Mouse (Mus musculus) limb, embryonic 11.5 days (tissue): ENCODE data around the gene Sipa1l2. TPM values are rescaled to one million over a fixed set of nuclear protein-coding genes. Genes with fewer than 3 reads are reported as not detected.

Experiments
- ATAC-seq: fragments of 200-750 bp; cut with Nextera tagmentation; 2 replicates; pipeline ENCODE4 v1.8.0; 2017; ENCODE audit warnings: low read depth; ENCODE audit not compliant: insufficient number of reproducible peaks, low FRiP score, low TSS enrichment
- DNase-seq: peaks from one replicate; pipeline ENCODE4 v3.0.0-alpha.2; 2015; ENCODE audit warnings: low spot score
- H3K27ac ChIP-seq: fragments of 300-500 bp; sonication (generic); replicated peaks from 2 replicates; pipeline ENCODE4 v1.5.1; 2014; ENCODE audit warnings: low read depth, mild to moderate bottlenecking, low read length
- H3K27me3 ChIP-seq: fragments of 300-500 bp; sonication (generic); 2 replicates; pipeline ENCODE4 v1.6.1; 2014; ENCODE audit warnings: mild to moderate bottlenecking, low read length, mixed read lengths; ENCODE audit not compliant: control insufficient read depth, insufficient read depth
- H3K36me3 ChIP-seq: fragments of 300-500 bp; sonication (generic); 2 replicates; pipeline ENCODE4 v1.6.1; 2014; ENCODE audit warnings: mild to moderate bottlenecking, low read length, moderate library complexity, mixed read lengths; ENCODE audit not compliant: control insufficient read depth, insufficient read depth
- H3K4me1 ChIP-seq: fragments of 300-500 bp; sonication (generic); 2 replicates; pipeline ENCODE4 v1.6.1; 2014; ENCODE audit warnings: low read length, mixed read lengths; ENCODE audit not compliant: control insufficient read depth, insufficient read depth
- H3K4me2 ChIP-seq: fragments of 300-500 bp; sonication (generic); 2 replicates; pipeline ENCODE4 v1.6.1; 2014; ENCODE audit warnings: low read depth, mild to moderate bottlenecking, moderate library complexity; ENCODE audit not compliant: severe bottlenecking
- H3K4me3 ChIP-seq: fragments of 300-500 bp; sonication (generic); 2 replicates; pipeline ENCODE4 v1.5.1; 2014; ENCODE audit warnings: low read depth, low read length
- H3K9ac ChIP-seq: fragments of 300-500 bp; sonication (generic); 2 replicates; pipeline ENCODE4 v1.6.1; 2014; ENCODE audit warnings: mild to moderate bottlenecking, low read length
- H3K9me3 ChIP-seq: fragments of 300-500 bp; sonication (generic); 2 replicates; pipeline ENCODE4 v1.6.1; 2016; ENCODE audit warnings: low read length; ENCODE audit not compliant: control insufficient read depth
- WGBS: fragments of 180-500 bp; shearing (Covaris S2); extraction: QIAGEN DNeasy Blood & Tissue Kit; methylation state at CpG from one replicate; pipeline ENCODE4 v1.1.7; 2014; 5-methylcytosine and 5-hydroxymethylcytosine counted together
- polyA plus RNA-seq: library from polyadenylated mRNA; unstranded; fragments of >200 nt; fragmentation: Nextera tagmentation; extraction: Ambion mirVana; gene quantifications from 2 replicates; pipeline ENCODE4 v1.2.1, GENCODE M21; 2014

Gene Sipa1l2
- polyA plus RNA-seq, 1 experiment from 2014 or later = 8.5 TPM

- Histone ChIP-seq H3K9ac (no peak overlapping the region), H3K36me3 (peaks cover 2% of the 10 kb centered on the region; the same call in 1 of the 2 replicates), H3K27ac (no peak overlapping the region), H3K4me2 (no peak overlapping the region), H3K27me3 (no peaks in the 10 kb centered on the region), H3K4me3 (no peak overlapping the region), H3K4me1 (peaks cover 12% of the 10 kb centered on the region), H3K9me3 (no peaks in the 10 kb centered on the region)
- DNase-seq (no peak), ATAC-seq (no peak)
- 79% methylated on average over 14 of the region's 14 CpGs for WGBS
These were observed 150.3 kb downstream of the Sipa1l2 start for GRCm38 (mm10) chr8:125419202-125419830.

- DNase-seq (no peak), ATAC-seq (no peak)
- Histone ChIP-seq H3K9me3 (no peaks in the 10 kb centered on the region), H3K27ac (no peak overlapping the region), H3K4me2 (no peak overlapping the region), H3K9ac (no peak overlapping the region), H3K4me1 (peaks cover 9% of the 10 kb centered on the region; the same call in 1 of the 2 replicates), H3K27me3 (no peaks in the 10 kb centered on the region), H3K36me3 (peaks cover 2% of the 10 kb centered on the region; the same call in 1 of the 2 replicates), H3K4me3 (no peak overlapping the region)
- WGBS = 82% methylated on average over 6 of the region's 6 CpGs
These were observed 153.5 kb downstream of the Sipa1l2 start for GRCm38 (mm10) chr8:125416146-125416545.

GRCm38 (mm10) chr8:125414651-125415050 lies 155.0 kb downstream of the Sipa1l2 start:
- H3K4me3 ChIP-seq = no peak overlapping the region
- 88% methylated on average over 8 of the region's 8 CpGs for WGBS
- H3K27me3 ChIP-seq = no peaks in the 10 kb centered on the region
- no peak overlapping the region for H3K4me2 ChIP-seq
- H3K36me3 ChIP-seq = no peaks in the 10 kb centered on the region
- peaks cover 9% of the 10 kb centered on the region; the same call in 1 of the 2 replicates for H3K4me1 ChIP-seq
- no peak overlapping the region for H3K9ac ChIP-seq
- no peak for ATAC-seq
- H3K9me3 ChIP-seq = no peaks in the 10 kb centered on the region
- DNase-seq = no peak
- no peak overlapping the region for H3K27ac ChIP-seq

GRCm38 (mm10) chr8:125413001-125413909 lies 156.4 kb downstream of the Sipa1l2 start:
- Histone ChIP-seq H3K36me3 (no peaks in the 10 kb centered on the region), H3K4me2 (no peak overlapping the region), H3K27me3 (no peaks in the 10 kb centered on the region), H3K27ac (no peak overlapping the region), H3K4me3 (no peak overlapping the region), H3K9ac (no peak overlapping the region), H3K4me1 (peaks cover 7% of the 10 kb centered on the region; the same call in 1 of the 2 replicates), H3K9me3 (no peaks in the 10 kb centered on the region)
- 24% methylated on average over 13 of the region's 13 CpGs for WGBS
- ATAC-seq (no peak), DNase-seq (no peak)

GRCm38 (mm10) chr8:125410646-125411045 lies 159.0 kb downstream of the Sipa1l2 start:
- ATAC-seq = no peak
- Histone ChIP-seq H3K4me2 (no peak overlapping the region), H3K36me3 (no peaks in the 10 kb centered on the region), H3K27me3 (no peaks in the 10 kb centered on the region), H3K4me1 (peaks cover 7% of the 10 kb centered on the region; the same call in 1 of the 2 replicates), H3K4me3 (no peak overlapping the region), H3K9ac (no peak overlapping the region), H3K9me3 (no peaks in the 10 kb centered on the region), H3K27ac (no peak overlapping the region)
- WGBS = 82% methylated on average over 5 of the region's 5 CpGs
- DNase-seq = no peak

- ATAC-seq = no peak
- DNase-seq = no peak
These were observed 161.9 kb downstream of the Sipa1l2 start for GRCm38 (mm10) chr8:125407672-125408071.

GRCm38 (mm10) chr8:125406453-125406852 lies 163.2 kb downstream of the Sipa1l2 start:
- WGBS = 78% methylated on average over 5 of the region's 5 CpGs
- H3K4me3 ChIP-seq = no peak overlapping the region
- no peaks in the 10 kb centered on the region for H3K27me3 ChIP-seq
- ATAC-seq (no peak), DNase-seq (no peak)
- no peak overlapping the region for H3K4me2 ChIP-seq
- no peaks in the 10 kb centered on the region for H3K9me3 ChIP-seq
- no peaks in the 10 kb centered on the region for H3K4me1 ChIP-seq
- H3K9ac ChIP-seq = no peak overlapping the region
- no peak overlapping the region for H3K27ac ChIP-seq
- no peaks in the 10 kb centered on the region for H3K36me3 ChIP-seq

More at GRCm38 (mm10) chr8:125407672-125408071, 161.9 kb downstream of the Sipa1l2 start:
- H3K4me2 ChIP-seq = no peak overlapping the region
- H3K4me3 ChIP-seq = no peak overlapping the region
- H3K9me3 ChIP-seq = no peaks in the 10 kb centered on the region
- no peak overlapping the region for H3K27ac ChIP-seq
- WGBS = 58% methylated on average over 9 of the region's 9 CpGs
- H3K36me3 ChIP-seq = no peaks in the 10 kb centered on the region
- no peaks in the 10 kb centered on the region; the same call in 1 of the 2 replicates for H3K4me1 ChIP-seq
- H3K9ac ChIP-seq = no peak overlapping the region
- no peaks in the 10 kb centered on the region for H3K27me3 ChIP-seq

- Histone ChIP-seq H3K4me1 (no peaks in the 10 kb centered on the region), H3K9me3 (no peaks in the 10 kb centered on the region), H3K27me3 (no peaks in the 10 kb centered on the region), H3K27ac (no peak overlapping the region), H3K4me2 (no peak overlapping the region), H3K4me3 (no peak overlapping the region), H3K9ac (no peak overlapping the region), H3K36me3 (no peaks in the 10 kb centered on the region)
- 83% methylated on average over 3 of the region's 3 CpGs for WGBS
- no peak for ATAC-seq
- DNase-seq = no peak
These were observed 168.3 kb downstream of the Sipa1l2 start for GRCm38 (mm10) chr8:125401350-125401749.
